Mouse (Mus musculus) CH12.LX (cell line): ENCODE data around the gene Gm49384. TPM values are rescaled to one million over a fixed set of nuclear protein-coding genes. Genes with fewer than 3 reads are reported as not detected.

Experiments used
- DNase-seq: peaks from one replicate; pipeline ENCODE4 v3.0.0-alpha.2; 2013; ENCODE audit errors: extremely low read depth
- H3K27ac ChIP-seq: 2 replicates; pipeline ENCODE4 v1.5.1; 2012; ENCODE audit warnings: low read depth, mild to moderate bottlenecking, control low read depth, moderate library complexity; ENCODE audit not compliant: insufficient read depth
- H3K27me3 ChIP-seq: replicated peaks from 2 replicates; pipeline ENCODE3; 2012; ENCODE audit warnings: inconsistent platforms
- H3K36me3 ChIP-seq, 2 experiments: replicated peaks in 1 of 2; 2 replicates each; pipeline versions ENCODE3 to v1.6.1; 2012; ENCODE audit warnings: inconsistent platforms in 1 of 2, low read length in 1 of 2, mild to moderate bottlenecking in 1 of 2, mixed read lengths in 1 of 2, moderate library complexity in 1 of 2; ENCODE audit not compliant: control insufficient read depth in 1 of 2, insufficient read depth in 1 of 2
- H3K4me1 ChIP-seq, 2 experiments: 2 replicates each; pipeline ENCODE4 v1.6.1; 2012; ENCODE audit warnings: inconsistent platforms in 1 of 2, moderate library complexity in 1 of 2; ENCODE audit not compliant: insufficient read depth in 2 of 2, control insufficient read depth in 1 of 2
- H3K4me2 ChIP-seq: 2 replicates; pipeline ENCODE4 v1.6.1; 2012; ENCODE audit warnings: low read depth, mild to moderate bottlenecking, control low read depth; ENCODE audit not compliant: poor library complexity, insufficient read depth, severe bottlenecking
- H3K4me3 ChIP-seq, 3 experiments: fragments of 150-350 bp in 1 of 3; sonication (generic) in 1 of 3; replicated peaks in 1 of 3; 2 replicates each; pipeline versions ENCODE3 to v1.5.1; 2011 to 2012; ENCODE audit warnings: low read depth in 2 of 3, low read length in 2 of 3, mild to moderate bottlenecking in 2 of 3, moderate library complexity in 2 of 3, control low read depth in 1 of 3, improper control_type of control experiment in 1 of 3, inconsistent platforms in 1 of 3, mixed read lengths in 1 of 3; ENCODE audit not compliant: poor library complexity in 1 of 3
- H3K79me2 ChIP-seq: replicated peaks from 2 replicates; pipeline ENCODE4 v1.6.1; 2012; ENCODE audit warnings: mild to moderate bottlenecking, moderate library complexity; ENCODE audit not compliant: control insufficient read depth, poor library complexity, insufficient read depth, severe bottlenecking; ENCODE audit errors: extremely low read depth
- H3K9ac ChIP-seq: 2 replicates; pipeline ENCODE4 v1.6.1; 2012; ENCODE audit warnings: low read depth, mild to moderate bottlenecking, control low read depth, moderate library complexity; ENCODE audit not compliant: insufficient read depth
- H3K9me3 ChIP-seq: replicated peaks from 2 replicates; pipeline ENCODE3; 2012; ENCODE audit warnings: low read length, inconsistent platforms, mixed read lengths
- BHLHE40 ChIP-seq: IDR thresholded peaks from 2 replicates; pipeline ENCODE4 v1.6.1; 2011; ENCODE audit warnings: mild to moderate bottlenecking, low read depth, low read length, improper control_type of control experiment
- CHD1 ChIP-seq: IDR thresholded peaks from 2 replicates; pipeline ENCODE4 v1.6.1; 2012; ENCODE audit warnings: low read depth, low read length, improper control_type of control experiment, inconsistent platforms
- CHD2 ChIP-seq: IDR thresholded peaks from 2 replicates; pipeline ENCODE4 v1.6.1; 2011; ENCODE audit warnings: low read length, improper control_type of control experiment
- CTCF ChIP-seq, 2 experiments: IDR thresholded peaks in 1 of 2; conservative IDR thresholded peaks in 1 of 2; 2 replicates each; pipeline ENCODE4 v1.5.1; 2011 to 2012; ENCODE audit warnings: low read depth in 2 of 2, low read length in 2 of 2, improper control_type of control experiment in 1 of 2, inconsistent platforms in 1 of 2, mild to moderate bottlenecking in 1 of 2, moderate library complexity in 1 of 2
- E2F4 ChIP-seq: IDR thresholded peaks from 2 replicates; pipeline ENCODE4 v1.6.1; 2011; ENCODE audit warnings: low read depth, low read length, improper control_type of control experiment; ENCODE audit not compliant: insufficient replicate concordance
- ELF1 ChIP-seq: IDR thresholded peaks from 2 replicates; pipeline ENCODE4 v1.6.1; 2014; ENCODE audit warnings: low read depth, mild to moderate bottlenecking, inconsistent platforms, low read length, improper control_type of control experiment
- EP300 ChIP-seq: IDR thresholded peaks from 2 replicates; pipeline ENCODE4 v1.6.1; 2011; ENCODE audit warnings: low read length, improper control_type of control experiment
- ETS1 ChIP-seq: conservative IDR thresholded peaks from 2 replicates; pipeline ENCODE4 v1.6.1; 2012; ENCODE audit warnings: low read depth, mild to moderate bottlenecking, inconsistent platforms, low read length, improper control_type of control experiment, moderate library complexity
- GABPA ChIP-seq: IDR thresholded peaks from 2 replicates; pipeline ENCODE4 v1.6.1; 2012; ENCODE audit warnings: low read depth, low read length, improper control_type of control experiment, inconsistent platforms; ENCODE audit not compliant: insufficient replicate concordance
- HCFC1 ChIP-seq: IDR thresholded peaks from 2 replicates; pipeline ENCODE4 v1.6.1; 2012; ENCODE audit warnings: low read depth, mild to moderate bottlenecking, inconsistent platforms, low read length, improper control_type of control experiment
- IRF4 ChIP-seq: IDR thresholded peaks from 2 replicates; pipeline ENCODE4 v1.6.1; 2014; ENCODE audit warnings: low read depth, mild to moderate bottlenecking, inconsistent platforms, low read length, improper control_type of control experiment
- JUN ChIP-seq: IDR thresholded peaks from 2 replicates; pipeline ENCODE4 v1.6.1; 2011; ENCODE audit warnings: low read depth, mild to moderate bottlenecking, low read length, improper control_type of control experiment, moderate library complexity; ENCODE audit not compliant: insufficient read depth
- JUND ChIP-seq: conservative IDR thresholded peaks from 2 replicates; pipeline ENCODE4 v1.6.1; 2011; ENCODE audit warnings: low read depth, low read length, improper control_type of control experiment
- KAT2A ChIP-seq: IDR thresholded peaks from 2 replicates; pipeline ENCODE4 v1.6.1; 2012; ENCODE audit warnings: low read length, improper control_type of control experiment, inconsistent platforms; ENCODE audit not compliant: insufficient replicate concordance
- MAFK ChIP-seq: IDR thresholded peaks from 2 replicates; pipeline ENCODE4 v1.6.1; 2011; ENCODE audit warnings: low read length, improper control_type of control experiment; ENCODE audit not compliant: insufficient replicate concordance
- MAX ChIP-seq: IDR thresholded peaks from 2 replicates; pipeline ENCODE4 v1.6.1; 2011; ENCODE audit warnings: low read length, improper control_type of control experiment
- MAZ ChIP-seq: IDR thresholded peaks from 2 replicates; pipeline ENCODE4 v1.6.1; 2012; ENCODE audit warnings: low read depth, mild to moderate bottlenecking, inconsistent platforms, low read length, improper control_type of control experiment, moderate library complexity
- MEF2A ChIP-seq: IDR thresholded peaks from 2 replicates; pipeline ENCODE4 v1.6.1; 2014; ENCODE audit warnings: low read depth, mild to moderate bottlenecking, inconsistent platforms, low read length, improper control_type of control experiment, borderline replicate concordance
- MXI1 ChIP-seq: IDR thresholded peaks from 2 replicates; pipeline ENCODE4 v1.6.1; 2011; ENCODE audit warnings: mild to moderate bottlenecking, low read depth, low read length, improper control_type of control experiment
- MYC ChIP-seq: IDR thresholded peaks from 2 replicates; pipeline ENCODE4 v1.6.1; 2011; ENCODE audit warnings: low read depth, mild to moderate bottlenecking, improper control_type of control experiment, low read length
- NELFE ChIP-seq: IDR thresholded peaks from 2 replicates; pipeline ENCODE4 v1.6.1; 2011; ENCODE audit warnings: low read depth, low read length, improper control_type of control experiment
- NRF1 ChIP-seq: IDR thresholded peaks from 2 replicates; pipeline ENCODE4 v1.6.1; 2014; ENCODE audit warnings: low read depth, mild to moderate bottlenecking, inconsistent platforms, low read length, improper control_type of control experiment, moderate library complexity
- PAX5 ChIP-seq: IDR thresholded peaks from 2 replicates; pipeline ENCODE4 v1.6.1; 2012; ENCODE audit warnings: low read length, inconsistent platforms, mixed read lengths
- POLR2A ChIP-seq: IDR thresholded peaks from 2 replicates; pipeline ENCODE4 v1.6.1; 2011; ENCODE audit warnings: low read depth, mild to moderate bottlenecking, improper control_type of control experiment, low read length
- POLR2AphosphoS2 ChIP-seq: IDR thresholded peaks from 2 replicates; pipeline ENCODE4 v1.6.1; 2011; ENCODE audit warnings: low read depth, low read length, improper control_type of control experiment
- RAD21 ChIP-seq: IDR thresholded peaks from 2 replicates; pipeline ENCODE4 v1.6.1; 2011; ENCODE audit warnings: low read depth, mild to moderate bottlenecking, low read length, improper control_type of control experiment, moderate library complexity
- RCOR1 ChIP-seq: conservative IDR thresholded peaks from 2 replicates; pipeline ENCODE4 v1.6.1; 2012; ENCODE audit warnings: low read depth, mild to moderate bottlenecking, inconsistent platforms, low read length, improper control_type of control experiment
- SIN3A ChIP-seq: IDR thresholded peaks from 2 replicates; pipeline ENCODE4 v1.6.1; 2012; ENCODE audit warnings: low read length, improper control_type of control experiment, inconsistent platforms
- SMC3 ChIP-seq: IDR thresholded peaks from 2 replicates; pipeline ENCODE4 v1.6.1; 2011; ENCODE audit warnings: low read depth, low read length, improper control_type of control experiment
- TBP ChIP-seq: conservative IDR thresholded peaks from 2 replicates; pipeline ENCODE4 v1.6.1; 2011; ENCODE audit warnings: low read depth, low read length, improper control_type of control experiment
- TCF12 ChIP-seq: IDR thresholded peaks from 2 replicates; pipeline ENCODE4 v1.6.1; 2014; ENCODE audit warnings: low read depth, mild to moderate bottlenecking, inconsistent platforms, low read length, improper control_type of control experiment
- UBTF ChIP-seq: IDR thresholded peaks from 2 replicates; pipeline ENCODE4 v1.6.1; 2012; ENCODE audit warnings: low read depth, mild to moderate bottlenecking, inconsistent platforms, low read length, improper control_type of control experiment, moderate library complexity
- USF1 ChIP-seq: IDR thresholded peaks from 2 replicates; pipeline ENCODE4 v1.6.1; 2014; ENCODE audit warnings: low read depth, mild to moderate bottlenecking, inconsistent platforms, low read length, improper control_type of control experiment
- USF2 ChIP-seq: conservative IDR thresholded peaks from 2 replicates; pipeline ENCODE4 v1.6.1; 2011; ENCODE audit warnings: low read depth, low read length, improper control_type of control experiment
- ZC3H11A ChIP-seq: IDR thresholded peaks from 2 replicates; pipeline ENCODE4 v1.6.1; 2012; ENCODE audit warnings: low read depth, mild to moderate bottlenecking, inconsistent platforms, low read length, improper control_type of control experiment
- ZKSCAN1 ChIP-seq: IDR thresholded peaks from 2 replicates; pipeline ENCODE4 v1.6.1; 2012; ENCODE audit warnings: low read depth, inconsistent platforms, low read length, improper control_type of control experiment, borderline replicate concordance
- ZMIZ1 ChIP-seq: IDR thresholded peaks from 2 replicates; pipeline ENCODE4 v1.6.1; 2012; ENCODE audit warnings: low read depth, mild to moderate bottlenecking, inconsistent platforms, low read length, improper control_type of control experiment
- ZNF384 ChIP-seq: IDR thresholded peaks from 2 replicates; pipeline ENCODE4 v1.6.1; 2012; ENCODE audit warnings: low read depth, low read length, improper control_type of control experiment, inconsistent platforms
- dilution Hi-C: fragments of 300-500 bp; cut with MboI; formaldehyde crosslinking; loops from 2 replicates; pipeline ENCODE4 v1.14.3; 2020; ENCODE audit warnings: low sequenced_read_pairs; ENCODE audit not compliant: extremely low pct_unique_long_range_greater_than_20kb, extremely low pct_ligation_motif_present
- in situ Hi-C: fragments of 300-500 bp; cut with MboI; formaldehyde crosslinking; loops from 3 replicates; pipeline ENCODE4 v1.14.3; 2019; ENCODE audit warnings: low sequenced_read_pairs, low pct_ligation_motif_present, low pct_unique_long_range_greater_than_20kb, mixed read lengths
- polyA plus RNA-seq: library from polyadenylated mRNA; unstranded; fragments of >175 nt; gene quantifications from 2 replicates; pipeline ENCODE4 v1.2.1, GENCODE M21; 2012; ENCODE audit warnings: low read depth; ENCODE audit not compliant: insufficient read length
- total RNA-seq, 2 experiments: library from RNA; depleted of rRNA; stranded (reverse); fragments of 300-350 nt in 1 of 2; fragments of >200 nt in 1 of 2; gene quantifications; 2 replicates each; pipeline ENCODE4 v1.2.3; 2012 to 2014

Gene Gm49384
- total and polyA plus RNA-seq, 3 experiments, result 23.4 to 54.9 (median 34.4) TPM

DNA sequence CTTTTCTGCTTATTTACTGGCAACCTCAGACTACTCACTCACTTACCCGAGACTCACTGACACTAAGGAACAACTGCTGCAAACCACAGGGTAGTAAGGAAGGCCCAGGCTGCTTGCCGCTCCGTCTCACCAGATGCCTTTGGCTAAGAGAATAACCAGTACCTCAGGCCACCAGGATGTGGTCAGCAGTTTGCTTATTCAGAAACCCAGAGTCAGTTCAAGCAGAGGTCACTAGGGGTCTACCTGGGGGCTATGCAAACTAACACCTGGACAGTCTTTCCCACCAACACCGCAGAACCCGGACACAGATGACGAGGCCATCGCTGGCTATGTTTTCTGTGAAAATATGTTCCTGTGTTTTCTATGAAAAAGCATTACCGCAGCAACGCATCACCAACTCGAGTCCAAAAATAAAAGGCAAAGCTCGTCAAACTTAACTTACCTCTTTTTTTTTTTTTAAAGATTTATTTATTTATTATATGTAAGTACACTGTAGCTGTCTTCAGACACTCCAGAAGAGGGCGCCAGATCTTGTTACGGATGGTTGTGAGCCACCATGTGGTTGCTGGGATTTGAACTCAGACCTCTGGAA is 9.2 kb upstream of the Gm49384 start:
- no peaks in the 10 kb centered on the region for H3K9me3 ChIP-seq
- no peaks in the 10 kb centered on the region for H3K27me3 ChIP-seq
- H3K79me2 ChIP-seq, result no peaks in the 10 kb centered on the region
- H3K27ac ChIP-seq, result peak overlapping the region; percentile 52
- dilution Hi-C loops, result no loop called here
- TF ChIP-seq ZKSCAN1, result no peak
- TF ChIP-seq NRF1, result no peak
- TF ChIP-seq ZNF384, result peak; percentile 82
- 0 out of 2 replicates have a peak, but pooled peaks have one; percentile 39 for TF ChIP-seq UBTF
- no peak for TF ChIP-seq POLR2A
- no peak; the same call in 1 of the 2 replicates for TF ChIP-seq CHD1
- peak; percentile 95 for TF ChIP-seq EP300
- TF ChIP-seq HCFC1, result peak; percentile 42
- peak; percentile 99 for TF ChIP-seq TCF12
- peak; percentile 60 for TF ChIP-seq ELF1
- TF ChIP-seq RCOR1, result peak; percentile 95
- peak; percentile 91 for TF ChIP-seq ETS1
- peak; percentile 40; the same call in 1 of the 2 replicates for TF ChIP-seq MYC
- peak; percentile 83; the same call in 1 of the 2 replicates for TF ChIP-seq ZMIZ1
- peak; percentile 22; the same call in 1 of the 2 replicates for TF ChIP-seq MXI1
- TF ChIP-seq BHLHE40, result peak; percentile 84
- TF ChIP-seq RAD21, result no peak
- TF ChIP-seq CTCF (conservative IDR thresholded peaks at IDR 0.05 in 1 of 2, IDR thresholded peaks at IDR 0.05 in 1 of 2; ENCODE audit: low read depth in 2 of 2, low read length in 2 of 2), result peak in 1 of 2 experiments; percentile 25; a peak in 1 of 4 replicates
- TF ChIP-seq MAX, result peak; percentile 69
- TF ChIP-seq JUND, result peak; percentile 58; the same call in 1 of the 2 replicates
- TF ChIP-seq POLR2AphosphoS2, result no peak
- peak; percentile 86; the same call in 1 of the 2 replicates for TF ChIP-seq MAZ
- no peak for TF ChIP-seq GABPA
- TF ChIP-seq NELFE, result no peak
- TF ChIP-seq JUN, result no peak; the same call in 1 of the 2 replicates
- TF ChIP-seq MAFK, result peak; percentile 88
- peak; percentile 83; the same call in 1 of the 2 replicates for TF ChIP-seq SIN3A
- no peak for TF ChIP-seq SMC3
- TF ChIP-seq KAT2A, result 0 out of 2 replicates have a peak, but pooled peaks have one; percentile 60
- peak; percentile 85 for TF ChIP-seq CHD2
- no peak for TF ChIP-seq ZC3H11A
- 0 out of 2 replicates have a peak, but pooled peaks have one; percentile 35 for TF ChIP-seq TBP
- no peak for TF ChIP-seq PAX5
- TF ChIP-seq USF1, result no peak
- 0 out of 2 replicates have a peak, but pooled peaks have one; percentile 34 for TF ChIP-seq E2F4
- peak; percentile 92 for TF ChIP-seq MEF2A
- no peak for TF ChIP-seq USF2
- peak; percentile 89 for TF ChIP-seq IRF4
- TF ChIP-seq, all 38 proteins: peak for 24
- in situ Hi-C loops, result loop anchor here (25.0 kb wide), 2 partner anchors 374 to 474 kb away; partner anchors contain the start of genes Sos2 and Vcpkmt
- H3K9ac ChIP-seq, result no peak overlapping the region
- no peak overlapping the region for H3K4me3 ChIP-seq
- H3K4me1 ChIP-seq, result peaks cover 4 to 65% of the 10 kb centered on the region in 2 experiments; a peak in 2 of 4 replicates
- peaks cover 37 to 65% of the 10 kb centered on the region in 2 experiments for H3K36me3 ChIP-seq
- no peak overlapping the region for H3K4me2 ChIP-seq
- peak; percentile 94 for DNase-seq
